Mouse (Mus musculus): ENCODE measurements around the gene Wdr19. TPM values are rescaled to one million over a fixed set of nuclear protein-coding genes. Genes with fewer than 3 reads are reported as not detected.

Gene Wdr19
- 1 to 10 TPM; 2.5 to 3.2 TPM for polyA plus RNA-seq (2017; shearing (Covaris generic))

DNA sequence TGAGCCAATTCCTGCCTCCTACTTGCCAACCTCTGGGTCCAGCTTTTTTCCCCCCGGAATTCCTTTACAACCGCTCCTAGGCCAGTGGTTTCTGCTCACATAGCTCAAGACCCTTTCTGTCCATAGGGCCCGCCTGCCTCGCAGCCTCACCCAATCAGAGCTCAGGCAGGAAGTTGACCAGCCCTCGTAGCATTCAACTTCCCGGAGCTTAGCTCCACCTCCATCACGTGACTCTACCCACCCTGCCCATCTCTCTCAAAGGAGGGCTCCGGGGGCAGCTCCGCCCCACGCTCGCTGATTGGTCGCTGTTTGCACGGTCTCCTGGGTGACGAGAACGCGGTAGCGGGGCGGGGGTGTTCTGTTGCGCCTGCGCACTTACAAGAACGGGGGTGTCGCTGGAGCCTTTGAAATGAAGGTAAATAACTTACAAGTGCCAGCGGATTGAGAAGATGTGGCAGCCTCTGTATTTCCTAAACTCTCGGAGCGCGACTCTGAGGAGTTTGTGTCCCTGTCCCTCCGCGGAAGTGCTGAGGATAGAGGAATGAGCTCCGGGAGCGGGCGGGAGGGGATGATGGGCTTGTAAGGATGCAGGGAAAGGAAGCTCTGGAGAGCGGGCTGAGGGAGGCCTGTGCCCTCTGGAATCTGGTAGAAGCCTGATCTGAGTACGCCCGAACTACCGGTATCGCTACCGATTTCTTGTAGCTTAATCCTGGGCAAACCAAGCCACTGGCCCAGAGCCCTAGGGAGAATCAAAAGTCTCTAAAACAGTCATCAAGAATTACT is at the start of gene Wdr19:
Gene Wdr19, plus strand, starts transcription at position 351 of the 783 bp plus-strand sequence.
- ATAC-seq: peak; percentile 100

- ATAC-seq: no peak
Observed at GRCm38 (mm10) chr5:65149706-65150105, 49.8 kb upstream of the Wdr19 start.

- ATAC-seq: no peak
Observed at GRCm38 (mm10) chr5:65150376-65150955, 49.0 kb upstream of the Wdr19 start.

- ATAC-seq: no peak
Observed at GRCm38 (mm10) chr5:65151276-65151675, 48.2 kb upstream of the Wdr19 start.

DNA sequence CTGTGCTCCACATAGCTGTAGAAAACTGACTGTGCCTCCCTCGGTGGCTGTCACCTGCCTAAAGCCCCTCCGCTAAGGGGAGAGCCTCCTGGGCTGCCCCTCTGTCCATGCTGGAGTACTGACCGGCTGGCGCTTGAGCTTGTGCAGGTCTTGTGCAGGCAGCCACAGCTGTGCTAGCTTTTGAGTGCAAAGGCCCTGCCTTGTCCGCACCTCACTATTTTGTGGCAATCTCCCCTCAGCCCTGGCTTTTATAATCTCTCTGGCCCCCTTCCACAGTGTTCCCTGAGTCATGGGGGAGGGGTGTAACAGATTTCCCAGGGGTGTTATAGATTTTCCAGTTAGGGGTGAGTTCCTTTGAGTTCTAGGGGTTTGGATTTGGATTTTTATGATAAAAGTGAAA is 47.7 kb upstream of the Wdr19 start:
- no peak for ATAC-seq

GRCm38 (mm10) chr5:65154287-65154686 is 45.2 kb upstream of the Wdr19 start:
- ATAC-seq: peak; percentile 78

DNA sequence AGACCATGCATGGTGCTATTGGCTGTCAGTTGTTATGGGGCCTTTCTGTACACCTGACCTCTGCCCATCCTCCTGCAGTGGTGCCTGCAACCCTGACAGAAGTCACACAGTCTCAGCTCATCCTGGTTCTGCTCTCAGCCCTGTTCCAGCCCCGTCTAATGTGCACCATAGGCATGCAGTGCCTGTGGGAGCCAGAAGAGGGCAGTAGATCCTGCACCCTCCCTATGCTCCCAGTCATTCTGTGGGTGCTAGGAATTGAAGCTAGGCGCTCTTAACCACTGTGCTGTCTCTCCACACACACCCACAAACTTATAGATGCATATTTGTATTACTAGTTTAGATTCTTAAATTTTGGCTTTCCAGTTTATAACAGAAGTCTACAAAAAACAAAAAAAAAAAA is 42.6 kb upstream of the Wdr19 start:
- no peak for ATAC-seq

- no peak for ATAC-seq
Observed at GRCm38 (mm10) chr5:65157412-65158381, 41.8 kb upstream of the Wdr19 start.

DNA sequence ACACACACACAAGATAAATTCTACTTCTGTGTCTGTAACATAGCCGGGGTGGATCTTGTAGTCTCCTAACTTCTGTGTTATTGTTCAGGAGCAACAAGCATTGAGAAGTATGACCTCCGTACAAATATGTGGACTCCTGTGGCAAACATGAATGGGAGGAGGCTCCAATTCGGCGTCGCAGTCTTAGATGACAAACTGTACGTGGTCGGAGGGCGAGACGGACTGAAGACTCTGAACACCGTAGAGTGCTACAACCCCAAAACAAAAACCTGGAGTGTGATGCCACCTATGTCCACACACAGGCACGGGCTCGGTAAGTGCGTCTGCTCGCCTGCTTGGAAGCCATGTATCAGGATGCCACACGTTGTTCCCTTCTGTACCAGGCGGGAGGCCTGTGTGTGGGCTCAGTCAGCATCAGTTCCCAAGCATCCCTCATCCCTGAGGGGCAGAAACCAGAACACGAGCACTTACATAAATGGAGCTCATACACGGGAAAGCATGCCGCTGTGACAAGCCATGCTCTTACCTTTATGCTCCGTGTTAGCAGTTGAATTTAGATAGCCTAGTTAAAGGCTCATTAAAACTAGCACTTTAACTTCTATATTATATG is 40.7 kb upstream of the Wdr19 start:
- ATAC-seq: no peak

DNA sequence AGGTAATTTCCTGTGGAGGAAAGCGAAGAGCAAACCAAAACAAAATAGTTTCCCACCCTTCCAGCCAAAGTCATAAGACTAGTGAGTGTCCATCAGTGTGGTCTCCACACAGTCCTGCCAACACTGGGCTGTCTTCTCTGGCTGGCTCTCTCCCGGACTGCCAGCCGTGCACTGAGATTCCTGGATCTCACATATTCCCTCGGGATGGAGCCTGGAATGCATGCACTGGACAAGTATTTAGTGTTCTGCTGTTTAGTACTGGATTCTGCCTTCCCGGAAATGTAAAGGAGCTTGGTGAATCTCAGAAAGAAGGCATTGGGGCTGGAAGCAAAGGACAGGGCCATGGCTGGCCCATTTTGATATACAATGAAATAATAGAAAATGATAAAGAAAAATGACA is 36.5 kb upstream of the Wdr19 start:
- no peak for ATAC-seq

DNA sequence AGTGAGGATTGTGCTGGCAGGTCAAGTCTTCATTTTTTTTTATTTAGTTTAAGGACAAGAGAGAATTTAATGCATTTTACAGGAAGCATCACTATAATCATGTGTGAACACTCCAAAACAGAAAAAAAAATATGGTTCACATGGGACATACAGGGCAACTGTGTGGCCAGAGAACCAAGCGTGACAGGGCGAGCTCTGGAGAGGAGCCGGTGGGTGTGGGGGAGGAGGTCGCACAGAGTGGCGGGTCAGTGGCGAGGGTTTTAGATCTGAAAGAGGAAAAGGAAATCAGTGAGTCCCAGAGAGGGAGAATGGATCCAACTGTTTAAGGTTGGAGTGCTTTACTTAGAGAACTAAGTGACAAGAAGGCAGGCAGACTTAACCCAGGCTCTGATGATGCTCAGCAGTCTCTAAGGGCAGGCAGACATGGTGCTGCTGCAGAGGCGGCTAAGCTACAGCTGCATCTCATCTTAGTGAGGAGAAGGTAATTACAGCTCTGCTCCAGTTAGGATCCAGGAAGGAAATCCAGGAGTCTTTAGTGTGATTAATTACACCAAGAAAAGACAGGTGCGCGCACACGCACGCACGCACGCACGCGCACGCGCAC is 35.9 kb upstream of the Wdr19 start:
- ATAC-seq: no peak

DNA sequence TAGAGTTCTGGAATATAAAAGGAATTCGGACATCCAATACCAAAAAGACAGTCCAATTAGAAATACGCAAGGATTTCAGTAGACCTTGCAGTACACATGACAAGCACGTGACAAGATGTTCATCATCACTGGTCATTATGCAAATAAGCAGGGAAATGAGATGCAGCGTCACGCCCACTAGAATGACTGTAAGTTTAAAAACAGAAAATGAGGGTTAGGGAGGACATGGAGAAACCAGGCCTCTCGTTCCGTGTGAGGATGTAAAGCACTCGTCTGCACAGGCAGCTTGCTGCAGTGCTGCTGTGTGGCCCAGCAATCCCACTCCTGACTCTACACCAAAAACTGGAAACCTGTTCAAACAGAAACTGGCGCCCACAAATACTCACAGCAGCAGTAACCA is 29.3 kb upstream of the Wdr19 start:
- ATAC-seq: no peak

DNA sequence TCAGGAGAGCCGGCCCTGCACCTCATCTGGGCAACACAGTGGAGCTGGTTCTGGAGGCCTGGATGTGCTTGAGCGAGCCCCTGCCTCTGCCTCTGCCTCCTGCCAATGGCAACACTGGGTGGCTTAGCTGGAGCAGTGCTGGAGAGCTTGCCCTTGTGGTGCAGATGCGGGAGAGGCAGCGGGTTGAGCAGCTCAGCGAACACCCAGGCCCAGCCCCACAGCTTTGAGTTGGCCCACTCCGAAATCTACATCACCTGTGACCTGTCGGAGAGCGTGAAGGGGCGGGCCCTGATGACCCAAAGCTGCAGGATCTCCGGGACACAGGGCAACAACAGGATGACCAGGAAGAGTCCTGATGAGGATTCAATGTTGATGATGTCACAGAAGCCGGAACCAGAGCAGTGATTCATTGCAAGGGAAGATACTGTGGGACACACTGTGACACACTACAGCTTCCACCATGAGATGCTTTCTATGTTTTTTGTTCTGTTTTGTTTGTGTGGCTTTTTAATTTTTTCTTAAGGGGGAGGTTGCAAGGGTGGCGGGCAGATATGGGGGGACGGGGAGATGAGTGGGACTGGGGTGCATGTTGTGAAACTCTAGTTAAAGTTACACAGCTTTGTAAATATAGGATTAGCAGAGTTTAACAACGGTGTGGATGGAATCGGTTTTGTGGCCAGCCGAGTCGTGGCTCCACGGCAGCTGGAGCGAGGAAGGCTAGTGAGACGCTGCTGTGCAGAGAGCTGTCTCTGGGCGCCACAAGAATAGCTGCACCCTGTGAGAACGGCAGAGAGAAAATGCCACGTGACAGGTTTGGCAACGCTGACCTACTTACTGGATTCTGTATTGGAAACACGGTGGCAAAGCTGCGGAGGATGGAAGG is 24.2 kb upstream of the Wdr19 start:
- ATAC-seq: no peak

DNA sequence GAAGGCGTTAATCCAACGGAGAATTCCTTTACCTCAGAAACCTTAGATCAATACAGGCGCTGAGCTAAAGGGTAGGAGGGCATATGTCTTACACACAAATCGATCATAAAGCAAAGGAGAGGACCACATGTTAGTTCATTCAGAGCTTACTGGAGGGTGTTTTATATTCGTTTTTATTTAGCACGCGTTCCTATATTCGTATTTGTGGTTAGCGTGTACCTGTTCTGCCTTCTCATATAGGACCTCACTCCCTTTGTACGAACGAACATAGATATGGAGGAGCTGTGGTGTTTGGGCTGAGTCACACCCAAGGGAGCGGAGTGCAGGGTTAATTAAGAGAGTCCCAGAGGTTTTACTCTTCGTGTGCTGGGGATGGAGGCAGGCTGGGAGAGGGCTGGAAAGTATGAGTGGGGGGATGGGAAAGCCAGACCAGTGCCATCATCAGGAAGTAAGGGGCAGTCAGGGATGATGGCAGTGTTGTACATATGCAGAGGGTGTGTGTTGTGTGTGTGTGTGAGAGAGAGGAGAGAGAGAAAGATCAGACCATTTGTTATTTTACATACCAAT is 23.5 kb upstream of the Wdr19 start:
- ATAC-seq: no peak

DNA sequence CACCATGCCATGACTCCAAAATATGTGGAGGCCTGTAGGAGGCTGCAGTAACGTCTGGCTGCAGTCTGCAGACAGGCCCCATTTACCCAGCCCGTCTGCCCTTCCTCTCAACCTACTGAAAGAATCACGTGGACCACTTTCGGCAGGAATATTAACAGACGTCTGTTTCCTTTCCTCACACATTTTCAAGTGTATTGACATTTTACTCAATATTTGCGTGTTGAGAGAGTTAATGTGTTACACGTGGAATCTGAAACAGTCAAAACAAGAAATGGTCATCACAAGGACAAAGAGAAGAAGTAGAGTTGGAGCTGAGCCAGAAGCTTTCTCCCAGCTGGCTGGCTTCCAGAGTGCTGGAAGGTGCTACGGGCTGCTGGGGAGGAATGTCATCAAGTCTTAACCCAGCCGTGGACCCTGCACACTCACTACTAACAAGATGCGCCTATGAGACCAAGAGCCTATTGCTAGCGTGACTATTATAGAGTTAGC is 22.4 kb upstream of the Wdr19 start:
- no peak for ATAC-seq

DNA sequence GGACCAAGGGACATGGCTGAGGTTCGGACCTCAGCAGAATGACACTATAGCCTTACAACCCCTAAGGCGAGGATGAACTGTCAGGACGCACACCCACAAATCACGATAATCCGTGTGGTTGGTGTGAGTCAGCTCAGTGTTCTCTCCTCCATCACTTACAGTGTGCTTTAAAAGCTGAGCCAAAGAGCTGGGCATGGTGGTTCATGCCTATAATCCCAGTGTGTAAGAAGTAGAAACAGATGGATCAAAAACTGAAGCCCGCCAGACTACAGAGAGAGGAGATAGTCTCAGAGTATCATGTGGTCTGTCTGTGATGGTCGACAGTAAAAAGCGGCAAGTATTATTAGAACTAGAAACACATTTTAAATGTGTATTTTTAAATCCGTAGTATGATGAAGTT is 21.0 kb upstream of the Wdr19 start:
- ATAC-seq: no peak

- ATAC-seq: no peak
Observed at GRCm38 (mm10) chr5:65181160-65181793, 18.2 kb upstream of the Wdr19 start.

DNA sequence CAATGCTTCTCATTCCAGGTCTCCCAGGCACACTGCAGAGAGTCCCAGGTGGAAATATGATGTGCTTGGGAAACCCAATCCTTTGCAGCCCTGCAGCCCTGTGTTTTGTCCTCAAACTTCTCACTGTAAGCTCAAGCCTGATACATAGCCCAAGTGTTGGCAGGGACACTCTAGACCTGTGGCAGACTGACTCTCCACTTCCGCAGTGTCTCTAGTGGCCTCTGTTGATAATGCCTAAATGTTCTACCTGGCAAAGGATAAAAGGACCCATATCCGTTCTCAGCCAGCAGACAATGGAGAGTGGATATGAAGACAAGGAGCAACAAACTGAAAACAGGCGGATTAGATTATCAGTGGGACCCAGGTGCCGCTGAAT is 17.7 kb upstream of the Wdr19 start:
- ATAC-seq: no peak

GRCm38 (mm10) chr5:65182268-65182667 is 17.2 kb upstream of the Wdr19 start:
- no peak for ATAC-seq

- ATAC-seq: no peak
Observed at GRCm38 (mm10) chr5:65191601-65192000, 7.9 kb upstream of the Wdr19 start.

Data from activated CD4-positive, CD25-positive, alpha-beta regulatory T cell, adult 4 months (primary cell).